Mouse (Mus musculus): ENCODE measurements around the gene Tm2d3. TPM values are rescaled to one million over a fixed set of nuclear protein-coding genes. Genes with fewer than 3 reads are reported as not detected.

Gene Tm2d3
- total RNA-seq (2021), result 10 to 100 TPM; 59.4 to 60.7 TPM
- long read RNA-seq, experiment 1, transcript Tm2d3-203 (6 exons, 1,003 nt), result minor isoform, 12 of 96 reads
- long read RNA-seq, experiment 1, transcript Tm2d3-201 (5 exons, 908 nt), result major isoform, 58 of 96 reads
- long read RNA-seq, experiment 1, partial matches to known transcripts, result 12 of 96 reads
- long read RNA-seq, experiment 1, other reads (novel, unspliced or antisense), result 11 of 96 reads
- long read RNA-seq, experiment 2, transcript Tm2d3-201 (5 exons, 908 nt), result major isoform, 25 of 30 reads
- long read RNA-seq, experiment 2, partial matches to known transcripts, result 2 of 30 reads
- long read RNA-seq, experiment 2, other reads (novel, unspliced or antisense), result 2 of 30 reads

DNA sequence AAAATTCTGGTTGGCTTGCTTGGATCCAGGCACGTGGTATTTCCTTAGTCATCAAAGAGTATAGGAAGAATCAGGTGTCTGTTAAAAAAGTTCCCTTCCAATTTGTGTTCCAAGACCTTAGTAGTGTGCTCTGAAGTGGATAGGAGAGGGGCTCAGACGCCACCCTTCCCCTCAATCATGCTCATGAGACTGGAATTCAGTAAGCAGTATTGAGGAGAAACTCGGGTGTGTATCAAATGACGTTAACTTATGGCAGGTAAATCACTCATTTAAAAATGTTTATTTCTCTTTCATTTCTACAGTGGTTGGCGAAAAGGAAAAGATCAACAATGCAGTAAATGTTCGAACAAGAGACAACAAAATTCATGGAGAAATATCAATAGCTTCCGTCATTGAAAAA lies at the start of gene Tm2d3:
TSS of gene Tm2d3 (plus strand) at position 301 of the 400 bp plus-strand sequence.
- DNase-seq, result no peak

DNA sequence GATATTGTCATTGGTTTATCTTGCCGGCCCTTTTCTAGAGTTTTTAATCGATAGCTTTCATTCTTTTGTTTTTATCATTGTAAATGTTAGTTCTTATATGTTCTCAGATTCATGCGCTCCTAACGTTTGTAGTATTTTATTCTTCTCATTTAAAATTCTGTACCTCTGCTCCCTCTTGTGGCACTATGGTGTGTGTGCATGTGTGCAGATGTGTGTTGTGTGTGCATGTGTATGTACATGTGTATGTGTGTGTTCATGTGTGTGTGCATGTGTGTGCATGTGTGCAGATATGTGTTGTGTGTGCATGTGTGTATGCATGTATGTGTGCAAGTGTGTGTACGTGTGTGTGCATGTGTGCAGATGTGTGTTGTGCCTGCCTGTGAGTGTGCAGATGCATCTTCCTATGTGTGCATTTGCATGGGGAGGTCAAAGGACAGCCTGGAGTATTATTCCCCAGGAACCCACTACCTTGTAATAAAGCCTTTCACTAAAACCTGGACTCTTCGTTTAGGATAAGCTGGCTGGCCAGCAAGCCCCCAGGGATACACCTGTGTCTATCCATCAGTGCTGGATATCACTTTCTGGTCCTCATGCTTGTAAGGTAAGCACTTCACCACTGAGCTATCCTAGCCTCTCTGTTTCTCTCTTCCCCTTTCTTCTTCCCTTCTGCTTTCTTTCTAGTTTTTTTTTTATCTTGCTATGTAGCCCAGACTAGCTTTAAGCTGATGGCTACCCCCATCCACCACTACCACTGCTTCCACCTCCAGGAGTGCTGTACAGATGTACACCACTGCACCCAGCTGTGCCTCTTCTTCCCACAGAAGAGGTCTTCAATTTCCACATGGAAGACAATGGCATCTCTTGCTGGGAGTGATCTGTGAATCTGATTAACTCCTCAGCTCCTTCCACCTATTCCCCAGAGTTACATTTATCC lies 48.3 kb upstream of the Tm2d3 start:
- DNase-seq, result no peak

DNA sequence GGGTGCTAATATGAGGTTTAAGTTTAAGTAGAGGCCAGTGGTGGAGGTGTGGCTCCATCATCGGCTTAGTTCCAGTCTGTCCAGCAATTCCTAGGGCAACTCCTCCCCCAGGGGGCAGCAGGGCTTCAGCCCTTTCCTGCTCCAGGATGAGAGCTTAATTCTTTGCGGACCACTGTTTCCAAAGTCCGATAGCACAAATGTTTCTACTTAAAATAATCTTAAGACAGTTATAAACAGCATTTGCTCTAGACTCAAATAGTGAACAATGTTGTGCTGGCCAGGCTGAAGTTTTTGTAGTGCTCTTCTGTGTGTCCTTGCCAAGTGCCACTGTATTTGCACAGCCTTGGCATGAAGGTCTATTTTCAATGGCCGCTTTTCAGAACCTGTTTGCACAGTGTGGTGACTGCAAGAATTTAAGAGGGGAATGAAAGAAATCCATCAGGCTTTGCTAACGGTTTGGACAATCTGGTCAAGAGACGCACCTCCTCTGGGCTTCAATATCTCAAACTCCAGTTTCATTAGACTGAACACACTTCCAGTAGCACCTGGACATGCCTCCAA lies 47.0 kb upstream of the Tm2d3 start:
- DNase-seq, result peak in 1 of 2 experiments; percentile 15

DNA sequence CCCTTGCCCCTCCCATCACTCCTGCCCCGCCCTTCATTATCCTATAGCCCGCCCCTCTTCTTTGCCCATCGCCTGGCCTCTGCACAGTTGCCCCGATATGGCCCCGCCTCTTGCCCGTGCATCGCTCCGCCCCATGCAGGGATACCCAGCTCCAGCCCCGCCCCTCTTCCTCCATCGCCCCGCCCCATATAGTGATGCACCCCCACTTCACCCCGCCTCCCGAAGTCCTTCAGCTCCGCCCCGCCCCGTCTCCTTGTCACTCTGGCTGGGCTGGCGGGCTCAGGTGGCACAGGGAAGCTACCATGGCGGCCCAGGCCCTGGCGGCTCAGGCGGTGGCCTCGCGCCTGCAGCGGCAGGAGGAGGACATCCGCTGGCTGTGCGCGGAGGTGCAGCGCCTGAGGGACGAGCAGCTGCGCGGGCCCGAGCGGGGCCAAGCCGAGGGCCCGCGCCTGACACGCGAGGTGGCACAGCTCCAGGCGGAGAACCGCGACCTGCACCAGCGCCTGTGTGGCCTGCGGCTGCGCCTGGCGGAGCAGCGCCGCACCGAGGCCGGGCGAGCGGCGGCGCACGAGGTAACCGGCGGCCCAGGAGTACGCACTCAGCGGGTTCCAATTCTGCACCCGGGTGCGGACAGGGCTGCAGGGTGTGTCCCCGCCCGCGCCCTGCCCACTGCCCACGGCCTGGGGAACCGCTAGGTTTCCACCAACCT lies 46.2 kb upstream of the Tm2d3 start, which contains the start of gene Tarsl2:
TSS of gene Tarsl2 (plus strand) at position 256 of the 709 bp plus-strand sequence.
- peak; percentile 99 for DNase-seq

DNA sequence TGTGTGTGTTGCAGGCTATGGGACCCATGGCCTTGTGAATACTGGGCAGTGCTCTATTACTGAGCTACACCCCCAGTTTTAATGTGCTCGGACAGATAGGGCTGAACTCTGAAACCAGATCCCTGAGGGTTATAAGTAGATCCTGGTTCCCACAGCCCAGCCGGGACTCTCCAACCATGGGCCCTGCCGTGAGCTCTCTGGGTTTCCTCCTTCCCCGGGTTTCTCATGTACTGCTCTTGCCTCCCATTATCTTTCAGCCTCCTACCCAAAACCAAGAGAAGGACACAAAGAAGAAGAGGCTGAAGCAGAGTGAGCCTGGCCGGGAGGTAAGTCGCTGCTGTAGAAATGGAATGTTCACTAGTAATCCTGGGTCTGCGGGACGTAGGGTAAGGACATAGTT lies 45.0 kb upstream of the Tm2d3 start:
- DNase-seq, result no peak

DNA sequence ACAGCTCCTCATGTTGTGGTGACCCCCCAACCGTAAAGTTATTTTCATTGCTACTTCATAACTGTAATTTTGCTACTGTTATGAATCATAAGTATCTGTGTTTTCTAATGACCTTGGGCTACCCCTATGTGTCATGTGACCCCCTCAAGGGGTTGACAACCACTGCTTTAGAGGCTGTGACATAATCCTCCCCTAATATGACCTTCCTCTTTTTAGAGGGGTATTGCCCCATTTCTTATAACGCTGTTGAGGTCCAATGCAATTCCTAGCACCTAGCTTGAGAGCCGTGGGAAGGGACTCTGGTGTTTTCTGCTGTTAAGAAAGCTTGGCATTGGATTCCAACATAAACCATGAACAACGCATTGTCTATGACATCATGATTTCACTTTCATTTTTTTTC lies 40.3 kb upstream of the Tm2d3 start:
- no peak for DNase-seq

DNA sequence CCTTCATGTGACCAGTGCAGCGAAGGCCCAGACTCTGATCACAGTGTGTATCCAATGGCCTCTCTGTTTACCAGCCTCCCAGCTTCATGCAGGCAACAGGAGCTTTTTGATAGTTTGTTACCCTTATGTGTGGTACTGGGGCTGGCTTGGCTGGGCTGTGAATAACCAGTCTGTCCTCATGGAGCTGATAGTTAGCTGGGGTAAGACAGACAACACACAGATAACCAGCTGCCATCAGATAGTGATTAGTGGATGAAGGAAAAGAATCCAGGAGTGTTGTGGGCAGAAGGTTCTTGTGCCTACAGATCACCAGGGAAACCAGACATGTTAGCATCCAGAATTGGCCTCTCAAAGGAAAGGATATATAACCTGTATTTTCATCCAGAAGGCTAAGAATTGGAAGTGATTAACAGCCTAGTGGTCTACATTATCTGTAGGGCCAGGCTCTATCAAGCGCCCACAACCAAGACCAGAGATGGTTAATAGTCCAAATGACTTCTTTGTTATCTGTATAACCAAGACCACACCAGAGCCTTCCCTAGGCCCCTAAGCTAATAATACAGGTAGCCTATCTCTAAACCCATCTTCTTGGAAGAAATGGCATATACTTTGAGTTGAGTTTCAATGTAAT lies 33.4 kb upstream of the Tm2d3 start:
- no peak for DNase-seq

DNA sequence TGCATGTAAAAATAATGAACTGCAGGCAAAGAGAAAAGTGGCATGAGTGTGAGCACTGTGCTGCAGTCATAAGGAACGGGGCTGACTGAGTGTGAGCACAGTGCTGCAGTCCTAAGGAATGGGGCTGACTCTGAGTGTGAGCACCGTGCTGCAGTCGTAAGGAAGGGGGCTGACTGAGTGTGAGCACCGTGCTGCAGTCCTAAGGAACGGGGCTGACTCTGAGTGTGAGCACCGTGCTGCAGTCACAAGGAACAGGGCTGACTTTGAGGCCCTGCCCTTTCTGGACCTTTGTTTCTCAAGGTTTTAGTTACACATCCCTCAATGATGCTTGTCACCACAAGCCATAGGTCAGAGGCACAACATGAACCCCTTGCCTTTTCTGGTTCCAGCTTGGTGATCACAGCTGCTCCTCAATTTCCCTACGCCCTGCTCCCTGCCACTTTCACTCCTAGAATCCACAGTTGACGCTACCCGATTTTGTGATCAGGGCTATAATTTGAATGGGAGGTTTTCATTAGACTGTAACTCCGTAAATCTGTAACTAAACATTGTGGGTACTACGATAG lies 27.7 kb upstream of the Tm2d3 start:
- DNase-seq, result no peak

DNA sequence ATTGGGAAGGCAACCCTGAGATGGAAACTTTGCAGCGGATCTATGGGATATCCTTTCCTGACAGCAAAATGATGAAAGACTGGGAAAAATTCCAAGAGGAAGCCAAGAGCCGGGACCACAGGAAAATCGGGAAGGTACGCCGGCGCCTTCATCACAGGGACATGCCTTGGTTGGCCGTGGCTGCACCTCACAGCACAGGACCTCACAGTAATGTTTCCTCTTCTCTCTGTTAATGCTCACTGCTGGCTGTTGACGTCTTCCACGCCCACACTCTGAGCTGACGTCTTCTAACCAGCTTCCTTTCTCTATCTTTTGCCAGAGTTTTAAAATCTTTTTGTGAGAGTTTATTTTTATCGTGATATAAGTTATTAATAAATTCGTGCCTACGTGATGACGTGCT lies 27.1 kb upstream of the Tm2d3 start:
- DNase-seq, result no peak

DNA sequence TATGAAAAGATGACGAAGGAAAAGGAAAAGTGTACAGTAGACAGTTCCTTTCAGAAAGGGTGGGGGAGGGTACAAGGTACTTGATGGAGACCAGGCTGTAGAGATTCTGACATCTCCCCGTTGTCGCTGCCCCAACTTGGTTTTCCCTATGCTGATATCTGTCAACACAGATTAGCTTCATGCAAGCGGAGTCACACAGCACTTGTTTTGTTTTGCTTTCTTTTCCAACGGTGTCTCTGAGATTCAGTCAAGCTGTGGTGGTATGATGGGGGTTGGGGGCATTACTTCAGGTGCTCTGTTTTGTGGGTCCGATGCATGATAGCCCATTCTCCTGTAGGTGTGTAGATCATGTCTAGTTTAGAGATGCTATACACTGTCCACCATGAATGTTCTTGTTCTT lies 23.5 kb upstream of the Tm2d3 start:
- DNase-seq, result no peak

DNA sequence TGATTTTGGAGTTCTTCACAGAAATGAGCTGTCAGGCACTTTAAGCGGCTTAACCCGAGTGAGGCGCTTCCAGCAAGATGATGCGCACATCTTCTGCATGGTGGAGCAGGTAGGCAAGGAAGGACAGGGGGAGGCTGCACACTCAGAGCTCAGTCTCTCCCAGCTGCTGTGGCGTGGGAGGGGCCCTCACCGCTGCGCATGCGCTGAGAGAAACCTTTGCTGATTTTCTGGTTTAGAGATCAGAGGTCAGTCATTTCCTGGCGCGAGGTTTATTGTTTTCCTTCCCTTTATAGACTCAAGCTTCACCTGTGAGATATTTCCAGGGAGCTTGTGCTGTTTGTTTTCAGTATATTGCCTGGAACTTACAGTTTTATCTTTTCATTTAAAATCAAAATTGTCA lies 12.9 kb upstream of the Tm2d3 start:
- no peak for DNase-seq

DNA sequence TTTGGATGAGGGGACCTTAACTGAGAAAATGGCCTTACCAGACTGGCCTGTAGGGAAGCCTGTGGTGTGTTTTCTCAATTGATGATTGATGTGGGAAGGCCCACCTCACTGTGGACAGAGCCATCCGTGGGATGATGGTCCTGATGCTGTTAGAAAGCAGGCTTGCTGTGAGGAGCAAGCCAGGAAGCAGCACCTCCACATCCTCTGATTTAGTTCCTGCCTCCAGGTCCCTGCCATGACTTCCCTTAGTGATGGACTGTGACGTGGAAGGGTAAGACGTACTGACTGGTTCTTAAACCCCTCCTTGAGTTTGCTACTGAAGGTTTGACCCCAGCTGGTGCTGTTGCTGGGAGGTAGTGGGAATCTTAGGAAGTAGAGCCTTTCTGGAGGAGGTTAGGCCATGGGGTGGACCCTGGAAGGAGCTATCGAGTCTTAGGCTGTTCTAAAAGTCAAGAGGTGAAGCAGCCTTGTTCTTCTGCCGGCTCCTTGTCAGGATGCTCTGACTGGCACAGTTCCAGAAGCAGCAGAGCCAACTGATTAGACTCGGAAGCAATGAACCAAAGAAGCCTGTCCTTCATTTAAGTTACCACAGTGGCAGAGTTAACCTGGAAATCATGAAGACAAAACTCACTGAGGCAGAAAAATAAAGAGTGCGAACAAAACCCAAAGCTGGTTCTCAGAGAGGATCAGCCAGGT lies 11.9 kb upstream of the Tm2d3 start:
- no peak for DNase-seq

DNA sequence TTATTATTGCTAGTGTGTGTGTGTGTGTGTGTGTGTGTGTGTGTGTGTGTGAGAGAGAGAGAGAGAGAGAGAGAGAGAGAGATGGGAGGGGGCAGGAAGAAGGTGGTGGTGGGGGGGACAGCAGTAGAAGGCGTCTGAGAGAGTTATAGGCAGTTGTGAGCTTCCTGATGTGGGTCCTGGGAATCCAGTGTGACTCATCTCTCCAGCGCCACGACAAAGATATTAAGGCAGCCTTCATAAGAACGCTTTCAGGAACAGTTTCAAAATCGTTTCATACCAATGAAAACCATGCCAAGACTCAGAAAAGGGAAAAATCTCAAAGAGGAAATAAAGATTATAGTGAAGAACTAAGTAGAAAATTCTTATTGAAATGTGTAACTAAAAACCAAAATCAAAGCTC lies 9.8 kb upstream of the Tm2d3 start:
- DNase-seq, result peak in 1 of 2 experiments; percentile 20

DNA sequence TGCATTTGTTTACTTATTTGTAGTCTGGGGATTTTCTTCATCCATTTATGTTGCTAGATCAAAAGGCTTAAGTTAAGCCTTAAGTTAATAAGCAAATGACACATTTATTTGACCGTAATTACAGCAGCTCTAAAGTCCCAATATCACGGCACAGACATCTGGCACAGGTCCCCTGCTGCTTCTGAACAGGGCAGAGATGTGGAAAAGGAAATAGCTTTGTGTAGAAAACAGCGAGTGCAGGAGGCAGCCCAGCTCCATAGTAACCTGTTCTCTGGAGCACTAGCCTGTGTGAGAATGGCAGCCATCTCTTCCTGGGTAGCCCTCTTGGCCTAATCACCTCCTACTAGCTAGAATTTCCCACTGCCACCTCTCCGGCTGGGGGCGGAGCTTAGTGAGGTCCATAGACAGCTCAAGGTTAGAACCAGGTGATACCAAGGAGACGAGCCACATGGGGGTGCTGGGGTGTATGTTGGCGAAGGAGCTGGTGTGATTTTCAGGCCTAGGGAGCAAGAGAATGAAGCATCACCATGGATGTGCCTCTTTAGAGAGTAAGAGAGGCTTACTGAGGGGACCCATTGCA lies 6.6 kb upstream of the Tm2d3 start:
- no peak for DNase-seq

DNA sequence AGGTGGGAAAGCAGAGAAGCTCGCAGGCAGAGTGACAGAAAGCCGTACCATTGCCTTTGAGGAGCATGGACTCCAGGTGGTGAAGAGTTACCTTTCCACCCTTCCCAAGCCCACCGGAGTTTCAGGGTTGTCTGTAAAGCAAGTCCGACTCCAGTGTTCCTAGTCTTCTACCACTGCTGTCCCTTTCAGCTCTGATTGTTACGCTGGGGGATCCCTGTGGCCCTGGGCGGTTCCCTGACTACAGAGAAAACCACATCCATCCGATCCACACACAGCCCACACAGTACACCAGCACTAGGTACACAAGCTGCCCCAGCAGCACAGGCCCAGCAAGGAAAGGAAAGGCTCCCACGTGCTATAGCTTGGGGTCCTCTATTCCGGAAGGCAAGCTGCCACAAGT lies 4.3 kb upstream of the Tm2d3 start:
- DNase-seq, result no peak

DNA sequence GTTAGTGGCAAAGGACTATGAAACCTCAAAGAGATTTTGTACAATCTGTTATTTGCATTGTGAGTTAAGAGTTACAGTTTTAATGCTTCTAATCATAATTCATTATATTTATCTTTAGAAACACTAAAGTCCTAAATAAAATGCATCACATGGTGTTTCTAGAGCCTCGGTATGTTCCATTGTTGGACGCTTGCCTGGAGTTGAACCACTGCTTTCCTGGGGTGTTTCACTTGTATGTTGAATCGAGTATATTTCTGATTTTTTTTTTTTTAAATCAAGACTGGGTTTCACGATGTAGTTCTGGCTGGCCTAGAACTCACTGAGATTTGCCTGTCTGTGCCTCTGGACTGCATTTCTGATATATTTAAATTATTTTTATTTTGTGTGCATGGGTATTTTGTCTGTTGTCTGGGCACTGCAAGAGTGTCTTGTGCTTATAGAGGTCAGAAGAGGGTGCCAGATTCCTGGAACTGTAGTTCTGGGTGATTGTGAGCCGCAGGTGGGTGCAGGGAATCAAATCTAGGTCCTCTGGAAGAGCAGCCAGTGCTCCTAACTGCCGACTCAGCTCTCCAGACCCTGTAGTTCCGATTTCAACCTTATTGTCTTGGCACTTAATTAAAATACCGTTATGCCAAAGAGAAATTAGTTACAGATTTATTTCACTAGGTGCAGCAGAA lies 1.1 kb downstream of the Tm2d3 start:
- no peak for DNase-seq

DNA sequence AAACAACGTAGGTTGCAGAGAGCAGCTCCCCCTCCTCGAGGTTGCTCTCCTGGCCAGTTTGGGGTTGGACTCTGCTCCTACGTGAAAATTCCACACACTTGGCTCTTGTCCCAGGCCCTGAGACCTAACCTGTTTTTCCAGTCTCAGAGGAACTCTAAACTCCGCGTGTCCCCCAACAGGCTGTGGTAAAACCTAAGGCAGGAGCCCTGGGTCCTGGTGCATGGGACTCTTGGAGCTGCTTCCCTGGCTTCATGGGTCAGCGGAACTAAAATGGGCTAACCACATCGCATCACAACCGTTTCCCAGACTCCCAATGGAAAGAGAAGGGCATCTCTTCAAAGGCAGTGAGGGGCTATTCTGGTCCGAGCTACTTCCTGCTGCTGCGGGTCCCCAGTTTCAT lies 1.9 kb downstream of the Tm2d3 start:
- DNase-seq, result no peak

DNA sequence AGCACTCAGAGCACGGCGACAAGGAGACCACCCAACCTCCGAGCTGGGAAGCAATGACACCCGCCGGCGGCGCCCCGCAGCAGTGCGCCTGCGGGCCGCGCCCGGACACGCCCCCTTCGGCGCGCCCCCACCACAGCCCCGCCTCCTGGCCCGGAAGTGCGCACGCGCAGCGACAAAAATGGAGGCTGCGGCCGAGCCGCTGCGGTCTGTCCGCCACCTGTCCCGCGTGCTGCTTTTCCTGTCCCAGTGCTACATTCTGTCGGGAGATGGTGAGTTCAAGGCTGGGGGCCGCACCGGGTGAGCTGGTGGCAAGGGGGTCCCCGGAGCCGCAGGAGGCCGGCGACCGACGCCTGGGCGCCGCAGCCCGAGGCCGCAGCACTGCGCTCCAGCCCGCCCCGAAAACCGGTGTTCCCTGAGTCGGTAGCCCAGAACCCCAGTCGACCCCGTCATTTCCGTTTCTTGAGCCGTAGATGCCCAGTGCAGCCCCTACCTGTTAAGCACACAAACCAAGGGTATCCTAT lies 2.4 kb downstream of the Tm2d3 start:
- peak; percentile 90 to 93 for DNase-seq

DNA sequence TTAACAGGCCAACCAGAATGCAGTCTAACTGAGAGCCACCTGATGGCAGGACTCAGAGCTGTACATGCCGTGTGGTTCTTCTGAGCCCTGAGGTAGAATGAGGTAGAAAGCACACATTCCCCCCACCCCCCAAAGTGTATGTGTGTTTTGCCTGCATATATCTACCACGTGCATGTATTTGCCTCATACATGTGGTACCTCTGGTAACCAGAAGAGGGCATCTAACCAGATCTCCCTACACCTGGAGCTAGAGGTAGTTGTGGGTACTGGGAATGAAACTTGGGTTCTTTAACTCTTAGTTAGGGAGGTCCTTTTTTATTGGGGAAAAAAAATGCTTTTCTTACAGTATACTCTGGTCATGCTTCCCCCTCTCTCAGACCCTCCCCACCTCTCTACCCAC lies 5.5 kb downstream of the Tm2d3 start:
- no peak for DNase-seq

DNA sequence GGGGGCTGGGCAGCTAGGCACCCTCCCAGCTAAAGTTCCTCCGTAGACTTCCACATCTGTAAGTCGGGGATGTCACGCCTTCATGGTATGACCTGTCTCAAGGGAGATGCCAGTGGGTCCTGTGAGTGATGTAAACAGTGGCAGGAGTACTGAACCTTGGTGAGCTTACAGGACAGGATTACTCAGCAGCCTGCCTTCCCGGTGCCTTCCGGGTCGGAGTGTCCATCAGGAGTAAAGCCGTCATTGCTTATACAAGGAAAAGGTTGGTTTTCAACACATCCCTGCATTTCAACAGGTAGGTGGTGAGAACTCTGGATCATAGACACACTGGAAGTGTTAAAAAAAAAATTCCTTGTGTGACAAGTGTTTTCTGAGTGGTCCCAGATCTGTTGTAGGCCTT lies 11.1 kb downstream of the Tm2d3 start:
- DNase-seq, result no peak

Measured in adrenal gland, postnatal 36 days (tissue).